Mouse (Mus musculus): ENCODE results near the gene Tmem131l. TPM values are rescaled to one million over a fixed set of nuclear protein-coding genes. Genes with fewer than 3 reads are reported as not detected.

Gene Tmem131l
- polyA plus RNA-seq, 1 experiment from 2014 or later, result 89.0 TPM

DNA sequence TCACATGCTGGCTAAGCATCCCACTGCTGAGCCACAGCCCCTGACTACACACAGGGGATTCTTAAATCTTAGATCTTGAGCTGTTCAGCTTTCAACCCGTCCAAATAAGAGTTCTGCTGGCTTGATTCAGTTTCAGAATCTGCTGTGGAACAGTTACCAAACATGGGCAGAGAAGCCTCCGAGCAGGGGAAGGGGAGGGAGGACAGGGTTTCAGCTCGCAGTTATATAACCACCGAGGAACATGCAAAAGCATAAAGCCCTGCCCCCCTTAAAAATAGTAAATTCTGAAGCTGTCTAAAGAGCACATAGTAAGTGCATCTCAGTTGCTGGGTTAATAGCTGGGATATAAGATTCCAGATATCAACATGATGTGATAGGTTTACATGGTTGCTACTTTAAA, 35.5 kb upstream of the Tmem131l start:
- Histone ChIP-seq H3K4me1 (replicated peaks; ENCODE audit: control insufficient read depth, insufficient read depth, low read length) (no peaks in the 10 kb centered on the region), H3K27me3 (ENCODE audit: control insufficient read depth, insufficient read depth, low read length) (no peaks in the 10 kb centered on the region), H3K9ac (ENCODE audit: low read depth, low read length) (no peak overlapping the region), H3K4me2 (replicated peaks; ENCODE audit: low read depth, low read length) (no peak overlapping the region), H3K9me3 (ENCODE audit: control insufficient read depth, low read length) (no peaks in the 10 kb centered on the region), H3K27ac (ENCODE audit: low read depth, low read length) (no peak overlapping the region), H3K36me3 (ENCODE audit: control insufficient read depth, insufficient read depth, low read length) (no peaks in the 10 kb centered on the region), H3K4me3 (ENCODE audit: low read depth, low read length) (no peak overlapping the region)
- no peak for ATAC-seq (ENCODE audit: low FRiP score)
- 74% methylated on average over 4 of the region's 4 CpGs for WGBS
- no peak for DNase-seq (ENCODE audit: low spot score)

DNA sequence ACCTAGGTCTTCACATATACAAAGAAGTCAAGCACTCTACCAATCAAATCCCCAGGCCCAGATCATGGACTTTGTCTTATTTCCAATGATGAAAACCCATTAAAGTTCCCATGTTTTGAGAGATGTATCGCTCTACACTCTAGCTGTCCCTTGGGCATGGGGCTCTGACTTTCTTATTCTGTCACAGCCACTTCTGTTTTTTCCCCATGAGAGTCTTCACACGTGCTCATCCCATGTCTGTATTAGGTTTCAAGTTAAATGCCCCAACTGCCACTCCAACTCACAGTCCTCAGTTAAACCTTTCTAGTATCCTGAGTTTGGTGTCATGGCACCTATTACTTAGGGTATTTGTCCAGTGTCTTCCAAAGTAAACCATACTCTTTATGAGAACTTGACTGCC, 34.8 kb upstream of the Tmem131l start:
- H3K27ac ChIP-seq (ENCODE audit: low read depth, low read length), result no peak overlapping the region
- no peak overlapping the region for H3K9ac ChIP-seq (ENCODE audit: low read depth, low read length)
- H3K4me3 ChIP-seq (ENCODE audit: low read depth, low read length), result no peak overlapping the region
- no peaks in the 10 kb centered on the region for H3K27me3 ChIP-seq (ENCODE audit: control insufficient read depth, insufficient read depth, low read length)
- no peak overlapping the region for H3K4me2 ChIP-seq (replicated peaks; ENCODE audit: low read depth, low read length)
- ATAC-seq (ENCODE audit: low FRiP score) (no peak), DNase-seq (ENCODE audit: low spot score) (no peak)
- no peaks in the 10 kb centered on the region for H3K36me3 ChIP-seq (ENCODE audit: control insufficient read depth, insufficient read depth, low read length)
- no peaks in the 10 kb centered on the region for H3K9me3 ChIP-seq (ENCODE audit: control insufficient read depth, low read length)
- H3K4me1 ChIP-seq (replicated peaks; ENCODE audit: control insufficient read depth, insufficient read depth, low read length), result no peaks in the 10 kb centered on the region
- WGBS, result 88% methylated on average over 2 of the region's 2 CpGs

DNA sequence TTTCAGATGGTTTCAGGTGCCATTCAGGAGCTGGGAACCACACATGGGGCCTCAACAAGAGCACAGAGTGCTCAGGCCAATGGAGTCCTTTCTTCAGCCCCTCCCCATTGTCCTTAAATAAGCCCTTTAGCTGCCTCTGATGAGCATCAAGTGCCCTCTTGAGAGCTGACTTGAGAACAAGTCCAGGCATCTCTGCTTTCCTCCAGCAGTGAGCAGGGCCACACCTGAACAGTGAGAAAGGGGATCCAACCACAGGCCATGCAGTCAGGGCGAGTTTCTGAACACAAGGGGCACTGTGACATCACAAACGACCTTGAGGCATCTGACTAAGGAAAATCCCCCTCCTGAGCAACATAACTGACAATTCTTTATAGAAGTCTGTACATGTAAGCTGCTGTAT, 31.7 kb upstream of the Tmem131l start:
- DNase-seq (ENCODE audit: low spot score), result no peak

DNA sequence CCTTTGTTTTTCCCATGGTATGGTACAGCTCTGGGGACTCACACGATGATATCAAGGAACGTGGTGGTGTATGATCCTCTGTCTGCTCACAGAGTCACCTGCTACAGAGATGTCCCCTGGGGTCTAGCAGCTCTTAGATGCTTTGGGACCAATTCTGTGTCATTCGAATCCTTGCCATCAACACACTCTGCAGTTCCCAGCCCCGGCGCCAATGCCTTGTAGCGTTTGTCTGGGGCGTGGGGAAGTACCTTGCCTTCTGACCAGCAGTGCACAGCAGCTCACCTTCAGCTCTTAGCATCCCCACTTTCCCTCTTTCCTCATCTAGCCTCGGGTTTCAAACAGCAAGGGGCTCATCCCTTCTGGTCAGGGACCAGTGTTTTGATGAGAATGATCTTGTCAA, 30.8 kb upstream of the Tmem131l start:
- no peaks in the 10 kb centered on the region for H3K4me1 ChIP-seq (replicated peaks; ENCODE audit: control insufficient read depth, insufficient read depth, low read length)
- no peaks in the 10 kb centered on the region for H3K9me3 ChIP-seq (ENCODE audit: control insufficient read depth, low read length)
- H3K36me3 ChIP-seq (ENCODE audit: control insufficient read depth, insufficient read depth, low read length), result no peaks in the 10 kb centered on the region
- no peaks in the 10 kb centered on the region for H3K27me3 ChIP-seq (ENCODE audit: control insufficient read depth, insufficient read depth, low read length)
- no peak overlapping the region for H3K4me3 ChIP-seq (ENCODE audit: low read depth, low read length)
- no peak overlapping the region for H3K9ac ChIP-seq (ENCODE audit: low read depth, low read length)
- no peak overlapping the region for H3K27ac ChIP-seq (ENCODE audit: low read depth, low read length)
- H3K4me2 ChIP-seq (replicated peaks; ENCODE audit: low read depth, low read length), result no peak overlapping the region
- ATAC-seq (ENCODE audit: low FRiP score), result no peak
- 89% methylated on average over 8 of the region's 8 CpGs for WGBS
- DNase-seq (ENCODE audit: low spot score), result no peak

More for the DNA sequence above, 31.7 kb upstream of the Tmem131l start:
- Histone ChIP-seq H3K4me2 (replicated peaks; ENCODE audit: low read depth, low read length) (no peak overlapping the region), H3K9me3 (ENCODE audit: control insufficient read depth, low read length) (no peaks in the 10 kb centered on the region), H3K4me1 (replicated peaks; ENCODE audit: control insufficient read depth, insufficient read depth, low read length) (no peaks in the 10 kb centered on the region), H3K27me3 (ENCODE audit: control insufficient read depth, insufficient read depth, low read length) (no peaks in the 10 kb centered on the region), H3K27ac (ENCODE audit: low read depth, low read length) (no peak overlapping the region), H3K4me3 (ENCODE audit: low read depth, low read length) (no peak overlapping the region), H3K9ac (ENCODE audit: low read depth, low read length) (no peak overlapping the region), H3K36me3 (ENCODE audit: control insufficient read depth, insufficient read depth, low read length) (no peaks in the 10 kb centered on the region)
- 15% methylated on average over 2 of the region's 2 CpGs for WGBS
- ATAC-seq (ENCODE audit: low FRiP score), result no peak

DNA sequence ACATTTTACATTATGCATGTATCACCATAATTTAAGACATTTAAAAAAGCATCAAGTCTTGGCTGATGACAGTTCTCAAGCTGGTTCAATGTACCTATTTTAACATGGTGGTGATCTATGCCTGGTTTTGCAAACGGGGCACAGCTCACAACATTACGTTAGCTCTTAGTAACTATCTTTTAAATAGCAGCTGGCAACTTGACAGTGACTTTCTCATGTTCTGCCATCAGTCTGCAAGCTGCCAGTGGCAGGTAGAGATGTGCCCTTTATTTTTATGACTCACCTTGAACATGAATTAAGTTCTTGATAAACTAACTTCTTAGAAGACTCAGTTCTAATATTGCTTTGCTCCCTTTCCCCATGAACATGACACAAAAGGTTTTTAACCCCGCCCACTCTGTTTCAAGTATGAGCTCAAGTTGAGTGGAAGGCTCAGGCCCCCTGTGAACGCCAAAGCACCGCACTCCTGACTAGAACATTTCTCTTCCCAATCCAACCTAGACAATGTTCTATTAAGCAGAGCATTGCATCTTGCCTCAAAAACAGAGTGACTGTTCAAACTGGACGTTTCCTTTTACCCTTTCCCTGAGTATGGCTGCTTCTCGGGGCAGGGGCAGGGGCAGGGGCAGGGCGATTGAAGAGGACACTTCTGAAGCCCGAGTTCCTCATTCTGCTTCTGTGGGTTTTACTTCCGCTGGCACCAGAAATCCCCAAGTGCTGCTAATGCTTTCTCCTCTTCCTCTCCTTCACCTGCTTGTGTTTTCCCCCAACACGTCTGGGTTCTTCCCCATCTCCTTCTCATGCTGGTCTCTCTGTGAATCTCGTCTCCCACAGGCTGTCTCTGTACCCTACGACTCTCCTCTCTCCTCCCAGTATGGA, 29.1 kb upstream of the Tmem131l start:
- no peak overlapping the region for H3K4me3 ChIP-seq (ENCODE audit: low read depth, low read length)
- no peak overlapping the region for H3K4me2 ChIP-seq (replicated peaks; ENCODE audit: low read depth, low read length)
- 86% methylated on average over 13 of the region's 13 CpGs for WGBS
- no peak overlapping the region for H3K27ac ChIP-seq (ENCODE audit: low read depth, low read length)
- no peaks in the 10 kb centered on the region for H3K27me3 ChIP-seq (ENCODE audit: control insufficient read depth, insufficient read depth, low read length)
- H3K36me3 ChIP-seq (ENCODE audit: control insufficient read depth, insufficient read depth, low read length), result no peaks in the 10 kb centered on the region
- DNase-seq (ENCODE audit: low spot score) (no peak), ATAC-seq (ENCODE audit: low FRiP score) (no peak)
- no peak overlapping the region for H3K9ac ChIP-seq (ENCODE audit: low read depth, low read length)
- no peaks in the 10 kb centered on the region for H3K9me3 ChIP-seq (ENCODE audit: control insufficient read depth, low read length)
- H3K4me1 ChIP-seq (replicated peaks; ENCODE audit: control insufficient read depth, insufficient read depth, low read length), result no peaks in the 10 kb centered on the region

DNA sequence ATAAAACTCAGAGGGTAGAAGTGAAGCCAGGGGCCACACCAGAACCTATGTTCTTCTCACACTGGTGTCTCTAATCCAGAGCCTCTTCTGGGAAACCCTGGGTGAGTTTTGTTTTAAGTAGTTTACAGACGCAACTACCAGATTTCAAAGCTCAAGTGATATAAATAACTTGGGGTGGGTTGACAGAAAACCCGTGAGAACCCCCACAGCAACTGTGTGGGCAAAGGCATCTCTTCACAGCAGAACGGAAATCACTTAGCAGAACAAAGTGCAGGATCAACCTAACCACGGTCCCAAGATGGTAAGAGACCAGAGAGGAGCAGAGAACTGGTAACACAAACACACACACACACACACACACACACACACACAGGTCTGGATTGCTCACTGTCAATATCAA, 25.9 kb upstream of the Tmem131l start:
- no peaks in the 10 kb centered on the region for H3K4me1 ChIP-seq (replicated peaks; ENCODE audit: control insufficient read depth, insufficient read depth, low read length)
- H3K27ac ChIP-seq (ENCODE audit: low read depth, low read length), result no peak overlapping the region
- H3K9me3 ChIP-seq (ENCODE audit: control insufficient read depth, low read length), result no peaks in the 10 kb centered on the region
- no peak overlapping the region for H3K4me2 ChIP-seq (replicated peaks; ENCODE audit: low read depth, low read length)
- H3K9ac ChIP-seq (ENCODE audit: low read depth, low read length), result no peak overlapping the region
- DNase-seq (ENCODE audit: low spot score) (no peak), ATAC-seq (ENCODE audit: low FRiP score) (no peak)
- H3K36me3 ChIP-seq (ENCODE audit: control insufficient read depth, insufficient read depth, low read length), result no peaks in the 10 kb centered on the region
- WGBS, result 91% methylated on average over 4 of the region's 4 CpGs
- no peak overlapping the region for H3K4me3 ChIP-seq (ENCODE audit: low read depth, low read length)
- H3K27me3 ChIP-seq (ENCODE audit: control insufficient read depth, insufficient read depth, low read length), result no peaks in the 10 kb centered on the region

DNA sequence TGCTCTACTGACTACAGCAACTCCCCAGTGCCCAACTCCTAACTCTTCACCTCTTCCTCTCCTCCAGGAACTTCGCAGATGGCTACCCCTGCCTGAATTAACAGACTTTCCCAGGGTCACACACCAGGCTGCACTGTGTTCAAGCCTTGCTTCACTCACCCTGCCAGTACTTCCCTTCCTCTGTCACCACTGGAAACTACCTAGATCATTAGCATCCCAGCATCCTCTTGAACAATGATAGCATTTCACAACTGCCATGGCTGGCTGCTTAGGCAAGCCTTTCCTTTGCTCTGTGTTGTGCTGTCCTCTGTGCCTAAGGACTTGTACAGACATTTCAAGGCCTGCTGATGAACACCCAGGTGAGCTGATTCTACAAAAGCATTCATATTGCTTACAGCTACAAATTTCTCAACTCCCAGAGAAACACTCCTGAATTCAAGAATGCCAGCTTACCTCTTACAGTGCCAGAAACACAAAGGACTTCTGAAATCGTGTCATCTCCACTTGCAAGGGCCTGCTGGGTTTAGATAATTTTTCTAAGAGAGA, 23.5 kb upstream of the Tmem131l start:
- no peak overlapping the region for H3K9ac ChIP-seq (ENCODE audit: low read depth, low read length)
- H3K27ac ChIP-seq (ENCODE audit: low read depth, low read length), result no peak overlapping the region
- no peaks in the 10 kb centered on the region for H3K9me3 ChIP-seq (ENCODE audit: control insufficient read depth, low read length)
- H3K4me2 ChIP-seq (replicated peaks; ENCODE audit: low read depth, low read length), result no peak overlapping the region
- 77% methylated on average over 2 of the region's 2 CpGs for WGBS
- H3K4me3 ChIP-seq (ENCODE audit: low read depth, low read length), result no peak overlapping the region
- no peaks in the 10 kb centered on the region for H3K4me1 ChIP-seq (replicated peaks; ENCODE audit: control insufficient read depth, insufficient read depth, low read length)
- ATAC-seq (ENCODE audit: low FRiP score) (no peak), DNase-seq (ENCODE audit: low spot score) (no peak)
- no peaks in the 10 kb centered on the region for H3K27me3 ChIP-seq (ENCODE audit: control insufficient read depth, insufficient read depth, low read length)
- no peaks in the 10 kb centered on the region for H3K36me3 ChIP-seq (ENCODE audit: control insufficient read depth, insufficient read depth, low read length)

DNA sequence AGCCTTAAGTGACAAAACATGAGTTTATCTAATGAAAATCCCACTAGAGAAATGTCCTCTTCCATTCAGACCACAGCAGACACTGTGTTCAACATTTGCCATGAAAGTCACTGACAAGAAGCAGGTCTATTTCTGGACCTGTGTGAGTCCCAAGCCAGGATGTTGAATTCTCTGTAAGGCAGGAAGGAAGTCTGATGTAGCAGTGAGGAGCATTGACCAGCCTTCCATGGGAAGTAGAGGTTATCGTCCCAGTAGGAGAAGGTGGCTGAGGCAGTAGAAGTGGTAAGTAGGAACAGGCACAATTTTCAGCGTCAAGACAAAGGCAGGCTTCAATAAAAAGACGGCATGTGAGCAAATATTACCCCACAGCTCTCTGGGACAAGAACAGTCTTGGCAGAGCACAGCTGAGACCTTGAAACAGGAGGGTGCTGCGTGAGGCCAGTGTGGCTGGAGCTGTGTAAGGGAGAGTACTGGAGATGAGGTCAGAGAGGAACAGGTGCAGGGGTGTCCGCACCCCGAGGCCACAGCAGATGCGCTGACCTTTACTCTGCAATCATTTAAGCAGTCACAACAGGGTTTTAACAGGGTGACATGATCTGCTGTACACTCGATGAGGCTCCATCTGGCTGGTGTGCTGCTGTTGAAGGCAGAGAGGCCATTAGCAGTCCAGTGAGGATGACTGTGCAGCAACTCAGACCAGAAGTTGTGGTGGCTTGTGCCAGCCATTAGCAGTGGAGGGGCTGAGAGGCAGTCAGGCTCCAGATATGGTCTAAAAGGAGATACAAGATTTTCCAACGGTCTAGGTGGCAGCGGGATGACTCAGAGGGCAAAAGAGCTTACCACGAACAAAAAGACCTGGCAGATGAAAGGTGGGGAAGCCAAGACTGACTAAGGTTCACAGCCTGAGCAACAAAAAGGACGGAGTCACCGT, 21.8 kb upstream of the Tmem131l start:
- Histone ChIP-seq H3K9ac (ENCODE audit: low read depth, low read length) (no peak overlapping the region), H3K27ac (ENCODE audit: low read depth, low read length) (no peak overlapping the region; the same call in 1 of the 2 replicates), H3K4me2 (replicated peaks; ENCODE audit: low read depth, low read length) (no peak overlapping the region), H3K4me1 (replicated peaks; ENCODE audit: control insufficient read depth, insufficient read depth, low read length) (no peaks in the 10 kb centered on the region), H3K36me3 (ENCODE audit: control insufficient read depth, insufficient read depth, low read length) (no peaks in the 10 kb centered on the region), H3K9me3 (ENCODE audit: control insufficient read depth, low read length) (no peaks in the 10 kb centered on the region), H3K4me3 (ENCODE audit: low read depth, low read length) (no peak overlapping the region), H3K27me3 (ENCODE audit: control insufficient read depth, insufficient read depth, low read length) (no peaks in the 10 kb centered on the region)
- DNase-seq (ENCODE audit: low spot score) (no peak), ATAC-seq (ENCODE audit: low FRiP score) (peak; percentile 38; the same call in 1 of the 2 replicates)
- WGBS, result 79% methylated on average over 13 of the region's 13 CpGs
